Mouse (Mus musculus) liver, postnatal 0 days (tissue): ENCODE results near the gene Ift88. TPM values are rescaled to one million over a fixed set of nuclear protein-coding genes. Genes with fewer than 3 reads are reported as not detected.

Experiments
- ATAC-seq: fragments of 200-750 bp; cut with Nextera tagmentation; 2 replicates; pipeline ENCODE4 v1.8.0; 2017; ENCODE audit warnings: mild to moderate bottlenecking, moderate library complexity
- DNase-seq: peaks from one replicate; pipeline ENCODE4 v3.0.0-alpha.2; 2016
- H3K27ac ChIP-seq: fragments of 300-500 bp; sonication (generic); 2 replicates; pipeline ENCODE4 v1.5.1; 2014; ENCODE audit warnings: antibody characterized with exemption, moderate library complexity, mild to moderate bottlenecking, low read depth
- H3K27me3 ChIP-seq: fragments of 300-500 bp; sonication (generic); 2 replicates; pipeline ENCODE4 v1.6.1; 2014; ENCODE audit warnings: low read length, control low read depth, mixed read lengths; ENCODE audit not compliant: insufficient read depth
- H3K36me3 ChIP-seq: fragments of 300-500 bp; sonication (generic); replicated peaks from 2 replicates; pipeline ENCODE4 v1.6.1; 2014; ENCODE audit warnings: mild to moderate bottlenecking, control low read depth, low read length, moderate library complexity, mixed read lengths; ENCODE audit not compliant: insufficient read depth
- H3K4me1 ChIP-seq: fragments of 300-500 bp; sonication (generic); 2 replicates; pipeline ENCODE4 v1.6.1; 2014; ENCODE audit warnings: antibody characterized with exemption, mild to moderate bottlenecking, control low read depth; ENCODE audit not compliant: insufficient read depth
- H3K4me2 ChIP-seq: fragments of 300-500 bp; sonication (generic); 2 replicates; pipeline ENCODE4 v1.6.1; 2014; ENCODE audit warnings: low read depth, mild to moderate bottlenecking, low read length, moderate library complexity, mixed read lengths
- H3K4me3 ChIP-seq: fragments of 300-500 bp; sonication (generic); 2 replicates; pipeline ENCODE4 v1.5.1; 2014; ENCODE audit warnings: low read depth, low read length
- H3K9ac ChIP-seq: fragments of 300-500 bp; sonication (generic); replicated peaks from 2 replicates; pipeline ENCODE4 v1.6.1; 2014; ENCODE audit warnings: mild to moderate bottlenecking, moderate library complexity
- H3K9me3 ChIP-seq: fragments of 300-500 bp; sonication (generic); 2 replicates; pipeline ENCODE4 v1.6.1; 2016; ENCODE audit warnings: mild to moderate bottlenecking, control low read depth, low read length, mixed read lengths
- CTCF ChIP-seq: sonication (generic); IDR thresholded peaks from 2 replicates; pipeline ENCODE4 v1.5.1; 2016; ENCODE audit warnings: antibody characterized with exemption, low read depth
- EP300 ChIP-seq: IDR thresholded peaks from 2 replicates; pipeline ENCODE4 v1.6.1; 2016; ENCODE audit warnings: antibody characterized with exemption, low read depth, mild to moderate bottlenecking
- WGBS: fragments of 180-500 bp; shearing (Covaris S2); extraction: QIAGEN DNeasy Blood & Tissue Kit; methylation state at CpG from one replicate; pipeline ENCODE4 v1.1.7; 2014; ENCODE audit not compliant: insufficient replicate concordance; 5-methylcytosine and 5-hydroxymethylcytosine counted together
- polyA plus RNA-seq: library from polyadenylated mRNA; unstranded; fragments of >200 nt; fragmentation: Nextera tagmentation; extraction: Ambion mirVana; gene quantifications from 2 replicates; pipeline ENCODE4 v1.2.1, GENCODE M21; 2015

Ift88 gene
- polyA plus RNA-seq, 1 experiment from 2014 or later = 2.4 TPM

DNA sequence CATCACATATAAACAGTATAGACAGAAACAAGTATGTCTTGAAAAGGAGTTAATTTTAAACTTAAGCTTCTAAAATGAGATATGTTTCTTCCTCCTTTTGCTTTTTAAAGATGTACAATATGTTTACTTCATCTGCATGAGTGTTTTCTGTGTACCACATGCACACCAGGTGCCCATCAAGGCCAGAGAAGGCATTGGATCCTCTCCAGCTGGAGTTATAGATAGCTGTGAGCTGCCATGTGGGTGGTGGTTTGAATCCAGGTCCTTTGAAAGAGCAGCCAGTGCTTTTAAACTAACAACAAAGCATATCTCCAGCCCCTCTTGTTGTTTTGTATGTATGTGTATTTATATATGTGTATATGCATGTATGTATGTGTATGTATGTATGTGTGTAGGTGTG is 129.1 kb downstream of the Ift88 start:
- DNase-seq (no peak), ATAC-seq (no peak)
- no peak for TF ChIP-seq EP300
- no peak for TF ChIP-seq CTCF
- Histone ChIP-seq H3K36me3 (no peaks in the 10 kb centered on the region; the same call in 1 of the 2 replicates), H3K27me3 (no peaks in the 10 kb centered on the region), H3K27ac (no peak overlapping the region), H3K9ac (no peak overlapping the region), H3K9me3 (no peaks in the 10 kb centered on the region), H3K4me1 (no peaks in the 10 kb centered on the region), H3K4me2 (no peak overlapping the region), H3K4me3 (no peak overlapping the region)

DNA sequence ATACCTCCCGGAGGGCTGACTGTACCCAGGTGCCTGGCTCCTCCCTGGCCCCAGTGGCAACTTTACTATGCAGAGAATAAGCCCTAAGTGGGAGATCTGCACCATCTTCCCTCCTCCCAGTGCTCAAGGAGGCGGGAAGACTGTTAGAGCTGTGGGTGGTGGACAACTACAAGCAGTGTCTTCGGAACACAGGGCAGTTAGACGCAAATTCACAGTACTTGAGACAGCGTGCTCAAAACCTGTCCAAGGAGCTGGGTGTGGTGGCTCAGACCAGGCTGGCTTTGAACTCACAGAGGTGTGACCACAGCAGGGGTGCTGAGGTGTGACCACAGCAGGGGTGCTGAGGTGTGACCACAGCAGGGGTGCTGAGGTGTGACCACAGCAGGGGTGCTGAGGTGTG is 130.6 kb downstream of the Ift88 start:
- Histone ChIP-seq H3K4me3 (no peak overlapping the region), H3K4me2 (no peak overlapping the region), H3K9me3 (no peaks in the 10 kb centered on the region), H3K9ac (no peak overlapping the region), H3K36me3 (no peaks in the 10 kb centered on the region; the same call in 1 of the 2 replicates), H3K27ac (no peak overlapping the region), H3K4me1 (no peaks in the 10 kb centered on the region), H3K27me3 (no peaks in the 10 kb centered on the region)
- DNase-seq (no peak), ATAC-seq (no peak)
- WGBS = 78% methylated on average over 5 of the region's 5 CpGs
- TF ChIP-seq EP300 = no peak

DNA sequence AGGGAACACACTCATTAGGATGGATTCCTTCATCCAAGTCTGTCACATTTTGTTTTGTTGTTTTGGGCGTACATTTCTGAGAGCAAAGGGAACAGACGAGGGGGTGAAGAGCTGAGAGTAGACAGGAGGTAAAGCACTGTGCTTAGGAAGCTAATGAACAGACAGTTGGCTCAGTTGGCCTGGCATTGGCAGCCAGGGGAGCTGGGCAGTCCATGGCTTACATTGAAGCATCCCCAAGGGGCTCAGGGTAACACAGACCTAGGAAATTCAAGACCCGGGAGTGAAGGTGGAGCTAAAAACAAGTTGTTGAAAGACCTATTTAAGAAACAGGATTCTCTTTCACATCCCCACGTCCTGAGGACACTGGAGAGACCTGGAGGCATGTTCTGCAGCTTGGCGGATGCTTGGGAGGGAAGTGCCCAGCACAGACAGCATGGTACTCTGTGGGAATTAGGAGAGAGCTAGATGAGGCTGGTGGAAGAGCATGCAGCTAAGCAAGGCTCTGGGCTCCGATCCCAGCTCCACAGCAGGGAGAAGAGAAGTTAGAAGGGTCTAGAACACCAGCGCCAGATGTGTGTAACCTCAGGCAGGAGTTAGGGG is 131.7 kb downstream of the Ift88 start:
- Histone ChIP-seq H3K4me1 (no peaks in the 10 kb centered on the region), H3K4me3 (no peak overlapping the region), H3K27me3 (no peaks in the 10 kb centered on the region), H3K9me3 (no peaks in the 10 kb centered on the region), H3K4me2 (no peak overlapping the region), H3K27ac (no peak overlapping the region), H3K9ac (no peak overlapping the region), H3K36me3 (no peaks in the 10 kb centered on the region; the same call in 1 of the 2 replicates)
- no peak for DNase-seq
- no peak for ATAC-seq
- 83% methylated on average over 7 of the region's 7 CpGs for WGBS
- no peak for TF ChIP-seq EP300
- TF ChIP-seq CTCF = no peak

DNA sequence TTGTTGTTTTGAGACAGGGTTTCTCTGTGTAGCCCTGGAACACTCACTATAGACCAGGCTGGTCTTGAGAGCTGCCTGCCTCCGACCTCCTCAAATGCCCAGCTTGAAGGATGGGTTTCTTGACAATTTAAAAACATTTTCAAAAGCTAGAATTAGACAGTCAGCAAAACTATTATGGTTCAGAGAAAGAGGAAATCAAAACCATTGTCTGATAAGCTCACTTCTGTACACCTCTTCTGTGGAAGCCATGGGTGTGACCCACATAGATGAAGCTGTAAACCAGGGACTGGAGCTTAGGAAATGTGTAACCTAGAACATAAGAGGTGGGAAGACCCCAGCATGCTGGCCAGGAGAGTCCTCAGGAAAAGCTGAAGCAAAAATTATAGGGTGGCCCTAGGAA is 133.1 kb downstream of the Ift88 start:
- Histone ChIP-seq H3K4me2 (no peak overlapping the region), H3K36me3 (no peaks in the 10 kb centered on the region; the same call in 1 of the 2 replicates), H3K4me3 (no peak overlapping the region), H3K27ac (no peak overlapping the region), H3K9ac (no peak overlapping the region), H3K9me3 (no peaks in the 10 kb centered on the region), H3K4me1 (no peaks in the 10 kb centered on the region), H3K27me3 (no peaks in the 10 kb centered on the region)
- DNase-seq (no peak), ATAC-seq (no peak)
- 95% methylated on average over 1 of the region's 1 CpGs for WGBS
- TF ChIP-seq EP300 = no peak

DNA sequence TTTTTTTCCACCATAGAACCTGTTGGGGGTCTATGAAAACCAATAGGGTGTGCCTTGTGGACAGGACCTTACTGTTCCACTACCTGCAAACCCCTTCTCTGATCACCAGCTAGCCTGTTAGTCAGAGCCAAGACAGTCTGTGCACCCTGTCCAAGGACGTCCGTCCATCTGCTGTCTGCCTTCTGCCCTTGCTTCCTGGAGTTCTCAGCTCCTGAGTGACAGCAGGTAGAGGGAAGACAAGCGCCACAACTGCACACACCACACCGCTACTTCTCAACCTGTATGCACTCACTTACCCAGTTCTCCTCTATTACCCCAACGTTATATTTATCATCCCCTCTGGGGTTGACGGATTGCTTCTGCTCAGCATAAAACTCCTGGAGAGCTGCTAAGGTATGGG is 141.8 kb downstream of the Ift88 start:
- no peaks in the 10 kb centered on the region for H3K9me3 ChIP-seq
- ATAC-seq = no peak
- 84% methylated on average over 6 of the region's 6 CpGs for WGBS
- DNase-seq = no peak
- peaks cover 5% of the 10 kb centered on the region for H3K4me1 ChIP-seq
- no peak overlapping the region for H3K9ac ChIP-seq
- no peak overlapping the region for H3K27ac ChIP-seq
- no peaks in the 10 kb centered on the region for H3K27me3 ChIP-seq
- TF ChIP-seq EP300 (no peak), CTCF (no peak)
- no peaks in the 10 kb centered on the region for H3K36me3 ChIP-seq
- H3K4me3 ChIP-seq = no peak overlapping the region
- no peak overlapping the region for H3K4me2 ChIP-seq

Other genes starting within 250 kb of the Ift88 start
- gene Cryl1, start 25.5 kb upstream of the Ift88 start, polyA plus RNA-seq = 6.7 and 7.3 TPM in 2 replicates
- 0.19 and 0.33 TPM in 2 replicates for gene Il17d, start 100.7 kb downstream of the Ift88 start, polyA plus RNA-seq
- 17.6 and 17.7 TPM in 2 replicates for gene Eef1akmt1, start 147.6 kb downstream of the Ift88 start, polyA plus RNA-seq
- gene Xpo4, start 241.4 kb downstream of the Ift88 start, polyA plus RNA-seq = 4.9 and 5.0 TPM in 2 replicates